Mouse (Mus musculus): ENCODE measurements around the gene Lsm7. TPM values are rescaled to one million over a fixed set of nuclear protein-coding genes. Genes with fewer than 3 reads are reported as not detected.
A peak's percentile ranks its signal among the peaks of the same experiment; 100 is the strongest.

Gene Lsm7
- polyA plus RNA-seq, 1 experiment from 2014 or later, result 358 TPM

DNA sequence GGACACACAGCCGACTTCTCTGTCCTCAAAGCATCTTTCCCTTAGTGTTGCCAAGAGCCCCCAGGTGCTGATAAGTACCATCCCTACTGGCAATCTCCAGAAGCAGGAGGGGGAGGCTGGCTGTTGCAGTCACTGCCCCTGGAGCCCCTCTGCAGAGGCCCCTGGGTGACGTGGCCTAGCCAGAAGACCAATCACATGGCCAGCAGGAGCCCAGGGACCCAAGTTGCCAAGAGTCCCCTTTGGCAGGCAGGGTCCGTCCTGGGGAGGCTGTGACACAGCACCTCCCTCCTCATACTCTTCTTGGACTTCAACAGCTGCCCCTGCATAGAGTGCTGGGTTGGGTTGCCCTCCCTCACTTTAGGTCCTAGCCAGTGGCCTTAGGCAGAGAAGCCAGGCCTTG is 52.0 kb downstream of the Lsm7 start:
- Histone ChIP-seq H3K36me3 (peaks cover 74% of the 10 kb centered on the region), H3K27ac (no peak overlapping the region), H3K4me3 (0 out of 2 replicates have a peak overlapping the region, but pooled peaks have one; percentile 7), H3K4me1 (peaks cover 52% of the 10 kb centered on the region), H3K9me3 (replicated peaks) (no peaks in the 10 kb centered on the region), H3K27me3 (ENCODE audit: low read depth, poor library complexity, severe bottlenecking) (peaks cover 22% of the 10 kb centered on the region)
- 83% methylated on average over 3 of the region's 3 CpGs for WGBS
- DNase-seq (ENCODE audit: low spot score), result no peak

MicroRNA genes within 50 kb of the gene (microRNA counts, 519-probe panel; counts per million panel counts)
- microRNA mmu-miR-1982, result 684 counts per million, percentile 72 among the panel's probes with 10 or more counts

Small RNA genes within 50 kb of the gene (microRNA-seq; reads per million reads assigned to microRNA genes)
- not detected for gene Mir1982

Other genes with a start within 250 kb of the Lsm7 start
- 5.1 and 5.2 TPM in 2 replicates for gene Gm49322, start 249.2 kb downstream of the Lsm7 start, polyA plus RNA-seq (2016; fragmentation: Nextera tagmentation; extraction: Ambion mirVana)
- gene Csnk1g2, start 232.4 kb downstream of the Lsm7 start, polyA plus RNA-seq (2016; fragmentation: Nextera tagmentation; extraction: Ambion mirVana), result 237 and 255 TPM in 2 replicates
- 84.9 and 98.6 TPM in 2 replicates for gene Btbd2, start 198.1 kb downstream of the Lsm7 start, polyA plus RNA-seq (2016; fragmentation: Nextera tagmentation; extraction: Ambion mirVana)
- gene Mknk2, start 177.1 kb downstream of the Lsm7 start, polyA plus RNA-seq (2016; fragmentation: Nextera tagmentation; extraction: Ambion mirVana), result 137 and 153 TPM in 2 replicates
- 48.2 and 54.7 TPM in 2 replicates for gene Mob3a, start 153.2 kb downstream of the Lsm7 start, polyA plus RNA-seq (2016; fragmentation: Nextera tagmentation; extraction: Ambion mirVana)
- 8.6 and 10.8 TPM in 2 replicates for gene Izumo4, start 153.0 kb downstream of the Lsm7 start, polyA plus RNA-seq (2016; fragmentation: Nextera tagmentation; extraction: Ambion mirVana)
- gene Ap3d1, start 112.9 kb downstream of the Lsm7 start, polyA plus RNA-seq (2016; fragmentation: Nextera tagmentation; extraction: Ambion mirVana), result 54.6 and 60.6 TPM in 2 replicates
- 26.4 and 28.3 TPM in 2 replicates for gene Dot1l, start 100.0 kb downstream of the Lsm7 start, polyA plus RNA-seq (2016; fragmentation: Nextera tagmentation; extraction: Ambion mirVana)
- gene Sf3a2, start 57.0 kb downstream of the Lsm7 start, polyA plus RNA-seq (2016; fragmentation: Nextera tagmentation; extraction: Ambion mirVana), result 113 and 121 TPM in 2 replicates
- gene Plekhj1, start 56.6 kb downstream of the Lsm7 start, polyA plus RNA-seq (2016; fragmentation: Nextera tagmentation; extraction: Ambion mirVana), result 168 and 204 TPM in 2 replicates
- 0.09 TPM in 1 of 2 replicates, not detected in the other for gene Amh, start 50.0 kb downstream of the Lsm7 start, polyA plus RNA-seq (2016; fragmentation: Nextera tagmentation; extraction: Ambion mirVana)
- 0.74 and 0.80 TPM in 2 replicates for gene Jsrp1, start 41.7 kb downstream of the Lsm7 start, polyA plus RNA-seq (2016; fragmentation: Nextera tagmentation; extraction: Ambion mirVana)
- 2,414 and 2,486 TPM in 2 replicates for gene Oaz1, start 28.6 kb downstream of the Lsm7 start, polyA plus RNA-seq (2016; fragmentation: Nextera tagmentation; extraction: Ambion mirVana)
- gene Lingo3, start 11.2 kb downstream of the Lsm7 start, polyA plus RNA-seq (2016; fragmentation: Nextera tagmentation; extraction: Ambion mirVana), result 0.44 and 0.60 TPM in 2 replicates
- gene Sppl2b, start 66 bp upstream of the Lsm7 start, polyA plus RNA-seq (2016; fragmentation: Nextera tagmentation; extraction: Ambion mirVana), result 44.9 and 48.5 TPM in 2 replicates
- 0.04 TPM in 2 replicates for gene Tmprss9, start 16.6 kb upstream of the Lsm7 start, polyA plus RNA-seq (2016; fragmentation: Nextera tagmentation; extraction: Ambion mirVana)
- 342 and 401 TPM in 2 replicates for gene Timm13, start 45.8 kb upstream of the Lsm7 start, polyA plus RNA-seq (2016; fragmentation: Nextera tagmentation; extraction: Ambion mirVana)
- 85.0 and 85.4 TPM in 2 replicates for gene Lmnb2, start 63.0 kb upstream of the Lsm7 start, polyA plus RNA-seq (2016; fragmentation: Nextera tagmentation; extraction: Ambion mirVana)
- gene Gadd45b, start 74.9 kb upstream of the Lsm7 start, polyA plus RNA-seq (2016; fragmentation: Nextera tagmentation; extraction: Ambion mirVana), result 4.5 and 9.8 TPM in 2 replicates
- gene Gng7, start 159.7 kb upstream of the Lsm7 start, polyA plus RNA-seq (2016; fragmentation: Nextera tagmentation; extraction: Ambion mirVana), result 4.3 and 4.5 TPM in 2 replicates
- gene Diras1, start 170.5 kb upstream of the Lsm7 start, polyA plus RNA-seq (2016; fragmentation: Nextera tagmentation; extraction: Ambion mirVana), result 0.11 and 0.18 TPM in 2 replicates
- gene Slc39a3, start 182.2 kb upstream of the Lsm7 start, polyA plus RNA-seq (2016; fragmentation: Nextera tagmentation; extraction: Ambion mirVana), result 10.9 and 14.7 TPM in 2 replicates
- 284 and 291 TPM in 2 replicates for gene Sgta, start 205.0 kb upstream of the Lsm7 start, polyA plus RNA-seq (2016; fragmentation: Nextera tagmentation; extraction: Ambion mirVana)
- 113 and 128 TPM in 2 replicates for gene Thop1, start 214.8 kb upstream of the Lsm7 start, polyA plus RNA-seq (2016; fragmentation: Nextera tagmentation; extraction: Ambion mirVana)
- gene Creb3l3, start 243.7 kb upstream of the Lsm7 start, polyA plus RNA-seq (2016; fragmentation: Nextera tagmentation; extraction: Ambion mirVana), result 0.58 and 0.66 TPM in 2 replicates